ENCODE assay signal across 23 mouse cellular contexts in genomic region chr13:95888170-95888569, GRCm38 (mm10). TPM values are rescaled to one million over a fixed set of nuclear protein-coding genes. Genes with fewer than 3 reads are reported as not detected.
A peak's percentile ranks its signal among the peaks of the same experiment; 100 is the strongest.
DNase-seq lines count a peak whose midpoint lies in the region; ATAC-seq and TF ChIP-seq lines count a peak whose summit lies in the region.
"Had no signal": no experiment of that assay in that cellular context is flagged by ENCODE, and none has a peak within 500 bp of the region (broad histone marks: within the 10 kb centered on the region; RNA-seq: fewer than 3 reads in every experiment).

No protein-coding gene starts in this region.

- no peak overlapping the region for H3K4me2 ChIP-seq in limb, embryonic 12.5 days
- H3K4me2 ChIP-seq: embryonic facial prominence, embryonic 15.5 days; heart, embryonic 11.5 days; heart, embryonic 15.5 days; hindbrain, embryonic 13.5 days had no signal

- 79% methylated on average over 4 of the region's 4 CpGs for WGBS in limb, embryonic 12.5 days
- 82% methylated on average over 4 of the region's 4 CpGs for WGBS in limb, embryonic 10.5 days
- 58% methylated on average over 4 of the region's 4 CpGs for WGBS in lung, adult 2 months

- H3K4me1 ChIP-seq in limb, embryonic 12.5 days (replicated peaks), result peaks cover 25% of the 10 kb centered on the region
- peaks cover 31% of the 10 kb centered on the region for H3K4me1 ChIP-seq in limb, embryonic 10.5 days
- H3K4me1 ChIP-seq in lung, adult 2 months (ENCODE audit: control insufficient read depth, insufficient read depth, low read length), result no peaks in the 10 kb centered on the region

- no peak for TF ChIP-seq CTCF in lung, adult 2 months (IDR thresholded peaks at IDR 0.05; ENCODE audit: insufficient read depth, low read length)
- no peak for TF ChIP-seq CTCF in left cerebral cortex, adult 2 months (IDR thresholded peaks at IDR 0.05)

- TF ChIP-seq POLR2A in lung, adult 2 months (IDR thresholded peaks at IDR 0.05; ENCODE audit: borderline replicate concordance, extremely low read depth, low read depth, low read length), result no peak

- intact Hi-C loops in left cerebral cortex, adult 2 months (cut with DNase I), result no loop called here

- no peaks in the 10 kb centered on the region; the same call in 1 of the 2 replicates for H3K27me3 ChIP-seq in limb, embryonic 12.5 days
- H3K27me3 ChIP-seq in limb, embryonic 10.5 days (ENCODE audit: low read depth, poor library complexity, severe bottlenecking), result no peaks in the 10 kb centered on the region
- H3K27me3 ChIP-seq: embryonic facial prominence, embryonic 15.5 days; heart, embryonic 15.5 days; hindbrain, embryonic 13.5 days had no signal

- no peak overlapping the region for H3K9ac ChIP-seq in limb, embryonic 12.5 days (replicated peaks)
- H3K9ac ChIP-seq: embryonic facial prominence, embryonic 15.5 days; heart, embryonic 15.5 days; hindbrain, embryonic 13.5 days had no signal

- no peak overlapping the region for H3K4me3 ChIP-seq in limb, embryonic 12.5 days (replicated peaks)
- no peak overlapping the region for H3K4me3 ChIP-seq in limb, embryonic 10.5 days
- no peak overlapping the region for H3K4me3 ChIP-seq in lung, adult 2 months (replicated peaks; ENCODE audit: extremely low read depth, low read depth, low read length)
- no peak overlapping the region for H3K4me3 ChIP-seq in left cerebral cortex, adult 2 months
- H3K4me3 ChIP-seq: embryonic facial prominence, embryonic 15.5 days; erythroblast, embryonic 14.5 days; forebrain, embryonic 10.5 days; gastrocnemius, adult 2 months; heart, embryonic 15.5 days; hindbrain, embryonic 13.5 days had no signal

- H3K27ac ChIP-seq in limb, embryonic 12.5 days, result 0 out of 2 replicates have a peak overlapping the region, but pooled peaks have one; percentile 2
- H3K27ac ChIP-seq in limb, embryonic 10.5 days, result no peak overlapping the region
- H3K27ac ChIP-seq in left cerebral cortex, adult 2 months, result no peak overlapping the region
- H3K27ac ChIP-seq: embryonic facial prominence, embryonic 15.5 days; forebrain, embryonic 10.5 days; gastrocnemius, adult 2 months; heart, embryonic 15.5 days; hindbrain, embryonic 13.5 days; hindbrain, postnatal 0 days had no signal

- ATAC-seq in limb, embryonic 12.5 days (ENCODE audit: insufficient number of reproducible peaks, insufficient read depth, low FRiP score, low TSS enrichment, low read depth), result no peak
- ATAC-seq in granulocyte monocyte progenitor cell, adult 5-6 weeks (replicated peaks; ENCODE audit: poor library complexity, severe bottlenecking), result 0 out of 2 replicates have a peak, but pooled peaks have one; percentile 5
- ATAC-seq: forebrain, embryonic 14.5 days; hindbrain, postnatal 0 days had no signal

- peak; percentile 52 for DNase-seq in adrenal gland, adult 2 months
- no peak for DNase-seq in adrenal gland, adult 18-20 months (ENCODE audit: low spot score in 2 of 2)
- no peak for DNase-seq in limb, embryonic 10.5 days (ENCODE audit: low spot score)
- peak; percentile 7 for DNase-seq in lung, postnatal 36 days
- DNase-seq in lung, adult 2 months, result no peak
- no peak for DNase-seq in left cerebral cortex, adult 2 months (ENCODE audit: extremely low spot score in 1 of 2, low spot score in 2 of 2)
- DNase-seq: cerebellum, adult 11 months; cerebellum, adult 8-10 months; cerebellum, postnatal 14 days; embryo, embryonic 11 days; gastrocnemius, adult 2 months; gastrocnemius, postnatal 25 days; heart, postnatal 14 days had no signal

- no peaks in the 10 kb centered on the region for H3K9me3 ChIP-seq in limb, embryonic 12.5 days
- no peaks in the 10 kb centered on the region for H3K9me3 ChIP-seq in limb, embryonic 10.5 days (replicated peaks)
- H3K9me3 ChIP-seq: embryonic facial prominence, embryonic 15.5 days; forebrain, embryonic 10.5 days; heart, embryonic 15.5 days; hindbrain, embryonic 13.5 days had no signal

- H3K36me3 ChIP-seq in limb, embryonic 12.5 days, result peaks cover 4% of the 10 kb centered on the region; the same call in 1 of the 2 replicates
- H3K36me3 ChIP-seq in limb, embryonic 10.5 days, result no peaks in the 10 kb centered on the region; the same call in 1 of the 2 replicates
- H3K36me3 ChIP-seq: embryonic facial prominence, embryonic 15.5 days; forebrain, embryonic 10.5 days; heart, embryonic 15.5 days; hindbrain, embryonic 13.5 days had no signal

RNA-seq across cellular contexts. Expression of gene Iqgap2, which starts 3.6 kb away (rescaled TPM):
- 100 to 1,000 TPM; 107 to 186 TPM for total RNA-seq in adrenal gland, adult 2 months (2021)
- polyA plus RNA-seq in adrenal gland, adult 2 months (2012; rRNA removed), result 9.0 and 9.5 TPM in 2 replicates
- total RNA-seq in adrenal gland, adult 18-20 months (2021), result 100 to 1,000 TPM; 123 to 137 TPM
- polyA plus RNA-seq in limb, embryonic 12.5 days (2016; fragmentation: Nextera tagmentation; extraction: Ambion mirVana), result 12.1 and 12.9 TPM in 2 replicates
- polyA plus RNA-seq in limb, embryonic 10.5 days (2016; fragmentation: Nextera tagmentation; extraction: Ambion mirVana), result 7.1 and 9.7 TPM in 2 replicates
- 1.7 and 2.4 TPM in 2 replicates for polyA plus RNA-seq in lung, adult 2 months (2012; rRNA removed)
- total RNA-seq in granulocyte monocyte progenitor cell, adult 5-6 weeks (2014; fragmentation: Nextera tagmentation), result 71.4 and 91.9 TPM in 2 replicates
- 143 and 157 TPM in 2 replicates for total RNA-seq in granulocyte monocyte progenitor cell, adult 5-6 weeks (2017)
- 10 to 100 TPM; 19.1 to 21.5 TPM for total RNA-seq in left cerebral cortex, adult 2 months (2021)

Comparison
In these comparisons a context has a peak if more than half of its experiments do, and no peak if none do; other contexts are left out.
1. DNase-seq: peak in adrenal gland, adult 2 months (single experiment) and lung, postnatal 36 days (single experiment); none in adrenal gland, adult 18-20 months (0 of 2), limb, embryonic 10.5 days (single experiment), lung, adult 2 months (single experiment) and left cerebral cortex, adult 2 months (0 of 2).